Mouse (Mus musculus) bone marrow, adult 2 months (tissue): ENCODE data around the gene Lgi4. TPM values are rescaled to one million over a fixed set of nuclear protein-coding genes. Genes with fewer than 3 reads are reported as not detected.

Source experiments
- H3K27ac ChIP-seq: fragments of 200-500 bp; 2 replicates; pipeline ENCODE4 v1.5.1; 2012; ENCODE audit warnings: low read depth, mild to moderate bottlenecking, control low read depth, inconsistent platforms, low read length; ENCODE audit not compliant: control insufficient read depth, poor library complexity, insufficient read depth
- H3K4me1 ChIP-seq: fragments of 200-500 bp; 2 replicates; pipeline ENCODE4 v1.6.1; 2011; ENCODE audit warnings: low read length; ENCODE audit not compliant: control insufficient read depth, insufficient read depth
- H3K4me3 ChIP-seq: fragments of 200-500 bp; replicated peaks from 2 replicates; pipeline ENCODE3; 2011; ENCODE audit warnings: mild to moderate bottlenecking, low read depth, low read length, control low read depth; ENCODE audit not compliant: control insufficient read depth
- CTCF ChIP-seq: fragments of 200-500 bp; IDR thresholded peaks from 2 replicates; pipeline ENCODE4 v1.5.1; 2011; ENCODE audit warnings: low read length, control low read depth; ENCODE audit not compliant: control insufficient read depth, insufficient read depth
- POLR2A ChIP-seq: fragments of 200-500 bp; IDR thresholded peaks from 2 replicates; pipeline ENCODE4 v1.6.1; 2011; ENCODE audit warnings: low read depth, mild to moderate bottlenecking, control low read depth, low read length, borderline replicate concordance; ENCODE audit not compliant: control insufficient read depth
- WGBS: fragments of 180-500 bp; shearing (Covaris S2); methylation state at CpG from one replicate; pipeline ENCODE4 v1.1.7; 2018; 5-methylcytosine and 5-hydroxymethylcytosine counted together
- polyA plus RNA-seq: library from polyadenylated mRNA; stranded (reverse); fragments of >200 nt; gene quantifications from 2 replicates; pipeline ENCODE4 v1.2.4, GENCODE M21; 2011; ENCODE audit warnings: low replicate concordance; ENCODE audit not compliant: missing spikeins, insufficient read depth, insufficient read length

The Lgi4 gene
- polyA plus RNA-seq, 1 experiment, result 2.3 TPM

DNA sequence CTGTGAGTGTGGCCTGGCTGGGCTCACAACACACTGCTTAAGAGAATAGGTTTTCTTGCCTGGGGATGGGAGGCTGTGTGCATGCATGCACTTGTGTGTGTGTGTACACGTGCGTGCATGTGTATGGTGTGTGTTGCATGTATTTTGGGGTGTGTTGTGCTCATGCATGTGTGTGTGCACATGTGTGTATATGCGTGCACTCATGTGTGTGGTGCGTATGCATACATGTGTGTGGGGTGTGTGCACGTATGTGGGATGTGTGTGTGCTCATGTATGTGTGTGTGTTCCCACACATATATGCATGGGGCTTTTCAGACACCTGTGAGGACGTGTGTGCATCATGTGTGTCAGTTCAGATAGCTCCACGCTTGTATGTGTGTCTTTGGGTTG lies 1.5 kb downstream of the Lgi4 start:
- no peaks in the 10 kb centered on the region for H3K4me1 ChIP-seq
- H3K27ac ChIP-seq, result no peak overlapping the region
- no peak for TF ChIP-seq POLR2A
- no peak for TF ChIP-seq CTCF
- H3K4me3 ChIP-seq, result no peak overlapping the region
- WGBS, result 86% methylated on average over 7 of the region's 7 CpGs

DNA sequence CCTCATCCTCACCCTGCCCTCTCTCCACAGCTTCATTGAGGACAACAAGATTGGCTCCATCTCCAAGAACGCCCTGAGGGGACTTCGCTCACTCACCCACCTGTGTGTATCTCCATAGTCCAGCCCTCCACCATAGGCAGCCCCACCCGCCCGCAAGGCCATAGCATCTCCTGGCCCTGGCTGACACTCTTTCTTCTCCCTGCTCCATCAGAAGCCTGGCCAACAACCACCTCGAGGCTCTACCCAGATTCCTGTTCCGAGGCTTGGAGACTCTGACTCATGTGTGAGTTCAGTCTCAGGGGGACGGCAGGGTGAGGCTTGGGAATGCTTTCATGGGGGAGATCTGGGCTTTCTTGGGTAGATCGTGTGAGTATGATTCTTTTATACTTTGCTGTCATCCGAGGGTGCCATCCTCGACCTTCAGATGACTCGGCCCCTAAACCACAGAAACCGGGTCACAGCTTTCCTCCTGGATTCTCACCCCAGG lies 4.0 kb downstream of the Lgi4 start:
- H3K4me3 ChIP-seq, result no peak overlapping the region
- no peak overlapping the region for H3K27ac ChIP-seq
- no peaks in the 10 kb centered on the region for H3K4me1 ChIP-seq
- 76% methylated on average over 12 of the region's 12 CpGs for whole genome bisulfite sequencing
- TF ChIP-seq CTCF, result no peak
- TF ChIP-seq POLR2A, result no peak

GRCm38 (mm10) chr7:31067836-31068235 lies 8.7 kb downstream of the Lgi4 start:
- H3K27ac ChIP-seq, result no peak overlapping the region
- no peak overlapping the region for H3K4me3 ChIP-seq
- TF ChIP-seq POLR2A (no peak), CTCF (no peak)
- H3K4me1 ChIP-seq, result no peaks in the 10 kb centered on the region
- WGBS, result 67% methylated on average over 5 of the region's 5 CpGs

DNA sequence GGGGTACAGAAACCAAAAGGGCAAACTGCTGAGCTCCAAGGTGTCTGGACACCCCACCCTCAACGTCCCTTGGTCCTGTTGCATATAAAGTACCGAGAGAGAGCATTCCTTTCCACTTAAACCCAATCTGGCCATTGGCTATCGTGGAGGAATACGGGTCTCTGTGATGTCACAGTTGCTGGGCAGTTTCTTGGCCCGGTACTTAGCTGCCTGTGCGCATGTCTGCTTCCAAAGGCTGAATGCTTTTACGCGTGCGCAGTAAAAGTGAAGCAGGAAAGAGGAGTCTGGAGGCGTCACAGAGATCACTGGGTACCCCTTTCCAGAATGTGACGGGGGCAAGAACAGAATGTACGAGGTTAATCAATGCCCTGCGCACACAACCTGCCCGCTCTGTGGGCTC lies 10.3 kb downstream of the Lgi4 start:
- WGBS, result 82% methylated on average over 14 of the region's 14 CpGs
- TF ChIP-seq POLR2A, result no peak
- TF ChIP-seq CTCF, result no peak
- H3K4me3 ChIP-seq, result no peak overlapping the region
- no peak overlapping the region for H3K27ac ChIP-seq
- H3K4me1 ChIP-seq, result no peaks in the 10 kb centered on the region

DNA sequence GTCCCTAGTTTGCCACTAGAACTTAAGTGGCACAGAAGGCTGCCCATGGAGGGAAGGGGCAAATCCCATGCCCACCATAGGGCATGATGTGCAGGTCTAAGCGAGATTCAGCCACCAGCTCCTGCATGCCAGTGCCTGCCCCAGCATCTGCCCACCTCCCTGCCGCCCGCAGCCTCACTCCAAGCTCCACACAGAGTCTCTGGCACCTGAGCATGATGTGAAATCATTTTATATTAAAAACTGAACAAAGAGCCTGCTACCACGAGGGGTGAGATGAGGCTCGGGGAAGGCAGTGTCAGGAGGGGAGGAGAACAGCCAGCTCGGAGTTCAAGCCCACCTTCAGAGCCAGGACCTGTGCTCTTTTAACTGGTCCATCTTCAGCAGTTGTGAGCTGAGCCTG lies 11.2 kb downstream of the Lgi4 start:
- Histone ChIP-seq H3K4me3 (no peak overlapping the region), H3K4me1 (no peaks in the 10 kb centered on the region), H3K27ac (no peak overlapping the region)
- whole genome bisulfite sequencing, result 77% methylated on average over 6 of the region's 6 CpGs
- no peak for TF ChIP-seq POLR2A
- no peak for TF ChIP-seq CTCF

GRCm38 (mm10) chr7:31072326-31072725 lies 13.2 kb downstream of the Lgi4 start:
- H3K4me1 ChIP-seq, result no peaks in the 10 kb centered on the region
- no peak overlapping the region for H3K4me3 ChIP-seq
- 74% methylated on average over 9 of the region's 9 CpGs for WGBS
- no peak overlapping the region for H3K27ac ChIP-seq
- TF ChIP-seq POLR2A, result no peak
- no peak for TF ChIP-seq CTCF

DNA sequence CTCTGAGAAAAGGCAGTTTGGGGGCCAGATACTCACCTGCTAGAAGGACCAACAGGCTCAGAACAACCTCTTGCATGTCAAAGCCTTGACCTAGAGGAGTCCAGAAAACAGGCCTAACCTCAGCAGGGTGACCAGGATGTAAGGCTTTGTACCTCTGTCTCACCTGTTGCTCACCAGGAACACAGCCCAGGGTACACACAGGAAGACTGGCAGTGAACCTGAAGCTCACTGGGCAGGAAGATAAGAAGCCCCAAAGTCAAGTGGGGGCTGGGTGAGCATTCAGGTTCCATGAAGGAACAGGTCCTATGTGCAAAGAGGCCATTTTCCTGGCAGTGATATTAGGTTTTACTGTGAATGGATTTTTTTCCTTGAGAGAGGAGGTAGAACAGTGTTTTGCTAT lies 14.4 kb downstream of the Lgi4 start:
- TF ChIP-seq POLR2A (no peak), CTCF (no peak)
- H3K4me1 ChIP-seq, result no peaks in the 10 kb centered on the region
- no peak overlapping the region for H3K4me3 ChIP-seq
- H3K27ac ChIP-seq, result no peak overlapping the region

- Histone ChIP-seq H3K27ac (no peak overlapping the region), H3K4me3 (no peak overlapping the region), H3K4me1 (no peaks in the 10 kb centered on the region)
- 70% methylated on average over 7 of the region's 7 CpGs for WGBS
- no peak for TF ChIP-seq CTCF
- TF ChIP-seq POLR2A, result no peak
Observed at GRCm38 (mm10) chr7:31074061-31074712, 15.0 kb downstream of the Lgi4 start.

DNA sequence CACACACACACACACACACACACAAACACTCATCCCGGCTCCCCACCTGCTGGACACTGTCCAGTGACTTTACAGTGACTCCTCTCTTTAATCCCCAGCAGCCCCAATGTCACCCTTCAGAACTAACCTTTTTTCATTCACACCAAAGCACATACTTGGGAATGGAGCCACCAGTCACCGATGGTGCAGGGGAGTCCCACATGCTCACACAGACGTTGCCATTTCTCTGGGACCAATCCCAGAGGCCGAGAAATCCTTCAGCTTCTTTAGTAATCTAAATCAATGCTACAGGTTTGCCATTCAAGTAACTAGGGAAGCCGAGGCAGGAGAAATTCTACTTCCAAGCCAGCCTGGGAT lies 15.5 kb downstream of the Lgi4 start:
- no peaks in the 10 kb centered on the region for H3K4me1 ChIP-seq

More for the DNA sequence above, 15.5 kb downstream of the Lgi4 start:
- TF ChIP-seq CTCF, result no peak
- TF ChIP-seq POLR2A, result no peak
- no peak overlapping the region for H3K27ac ChIP-seq
- no peak overlapping the region for H3K4me3 ChIP-seq
- WGBS, result 76% methylated on average over 5 of the region's 5 CpGs
